Mouse (Mus musculus): Measurements from ENCODE around the gene Brca1.
"Not testable (repeated sequence)": the region's sequence is repeated elsewhere in the genome, so short reads cannot be mapped to it uniquely, and the experiment has no call there.

Brca1 gene

DNA sequence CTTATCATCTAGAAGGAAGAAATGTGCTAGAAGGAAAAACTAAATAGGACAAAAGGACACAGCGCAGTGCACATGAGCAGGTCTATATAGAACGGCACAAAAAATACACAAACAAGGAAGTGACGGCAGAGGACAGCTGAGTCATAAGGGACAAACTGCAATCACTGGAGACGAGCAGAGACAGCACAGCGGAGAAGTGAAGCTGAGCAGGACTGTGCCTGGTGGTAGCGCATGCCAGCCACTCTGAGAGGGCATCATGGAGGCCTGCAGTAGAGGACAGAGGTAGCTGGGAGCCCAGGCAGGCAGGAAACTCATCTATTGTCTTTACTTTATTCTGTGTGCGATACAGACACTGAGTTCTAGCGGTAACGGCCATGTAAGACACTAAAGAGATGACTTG is 8.2 kb downstream of the Brca1 start:
- DNase-seq (ENCODE audit: low read depth, low spot score) = no peak

DNA sequence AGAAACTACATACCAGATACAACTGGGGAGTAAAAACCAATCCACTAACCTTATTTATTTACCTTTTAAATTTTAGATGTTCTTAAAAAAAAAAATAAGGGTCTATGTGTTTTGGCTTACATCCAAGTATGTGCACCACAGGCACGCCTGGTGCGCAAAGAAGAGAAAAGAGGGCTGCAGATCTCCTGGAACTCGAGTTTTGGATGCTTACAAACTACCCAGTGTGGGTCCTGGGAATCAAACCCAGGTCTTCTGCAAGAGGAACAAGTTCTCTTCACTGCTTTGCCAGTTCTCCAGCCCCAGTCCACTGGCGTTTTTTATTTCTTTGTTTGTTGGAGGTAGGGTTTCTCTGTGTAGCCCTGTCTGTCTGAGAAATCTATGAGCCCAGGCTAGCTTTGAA is 25.1 kb downstream of the Brca1 start:
- no peak for DNase-seq (ENCODE audit: low read depth, low spot score)

DNA sequence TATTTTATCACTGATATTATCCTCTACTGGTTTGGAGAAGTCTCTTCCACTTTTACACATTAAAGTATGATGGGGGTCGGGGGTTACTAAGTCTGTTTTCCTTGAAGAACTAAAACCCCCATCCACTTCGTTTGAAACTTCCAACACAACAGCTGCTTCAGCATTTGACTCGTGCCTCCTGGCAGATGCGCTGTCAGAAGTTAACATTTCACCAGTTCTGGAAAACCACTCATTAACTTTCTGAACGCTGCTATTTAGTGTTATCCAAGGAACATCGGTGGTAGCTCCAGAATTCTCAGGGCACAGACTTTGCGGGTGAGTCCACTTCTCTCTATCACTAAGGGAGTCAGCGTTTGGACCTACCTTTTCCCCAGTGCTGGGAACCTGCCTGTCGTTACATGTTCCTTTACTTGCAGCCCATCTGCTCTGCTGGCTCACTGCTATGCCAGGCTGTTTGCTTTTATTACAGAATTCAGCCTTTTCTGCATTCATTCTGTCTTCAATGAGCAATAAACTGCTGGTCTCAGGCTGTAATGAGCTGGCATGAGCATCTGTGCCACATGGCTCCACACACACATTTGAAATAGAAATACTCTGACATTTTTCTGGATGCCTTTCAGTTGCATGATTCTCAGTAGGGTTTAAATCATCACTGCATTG is 25.7 kb downstream of the Brca1 start:
- no peak for DNase-seq (ENCODE audit: low read depth, low spot score)

DNA sequence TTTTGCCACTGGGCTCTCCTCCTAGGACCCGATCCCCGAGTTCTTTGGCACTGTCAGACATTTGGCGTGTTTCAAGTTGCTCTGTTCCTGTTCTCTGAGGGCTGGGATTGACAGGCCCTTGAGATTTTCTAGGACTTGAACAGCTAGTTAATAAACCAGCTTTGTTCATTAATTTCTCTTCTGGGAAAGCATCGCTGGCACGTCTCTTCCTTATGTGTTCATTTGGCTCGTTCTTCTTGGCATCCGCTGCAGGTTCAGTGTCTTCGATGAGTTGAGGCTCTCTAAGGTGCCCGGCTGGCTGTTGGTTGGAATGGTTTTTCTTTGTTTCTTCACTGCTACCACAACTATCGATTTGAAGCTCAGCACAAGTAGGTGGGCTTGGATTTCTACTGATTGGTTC is 26.7 kb downstream of the Brca1 start:
- DNase-seq (ENCODE audit: low read depth, low spot score) = no peak

DNA sequence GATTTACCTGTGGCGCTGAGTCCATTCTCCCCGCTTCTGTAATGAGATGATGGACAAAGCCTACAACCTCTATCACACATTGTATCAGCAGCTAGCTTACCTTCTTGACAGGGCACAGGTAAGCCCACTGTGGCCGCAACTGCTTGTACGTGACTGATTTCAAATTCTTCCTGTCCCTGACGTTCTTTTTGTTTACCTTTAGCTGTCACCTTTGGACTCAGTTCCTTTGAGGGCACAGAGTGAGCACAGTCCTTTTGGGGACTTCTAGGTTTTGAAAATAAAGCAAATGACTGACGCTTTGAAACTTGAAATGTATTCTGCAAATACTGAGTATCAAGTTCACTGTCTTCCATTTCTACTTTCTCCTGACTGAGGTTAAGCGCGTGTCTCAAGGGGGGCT is 27.3 kb downstream of the Brca1 start:
- DNase-seq (ENCODE audit: low read depth, low spot score) = no peak

DNA sequence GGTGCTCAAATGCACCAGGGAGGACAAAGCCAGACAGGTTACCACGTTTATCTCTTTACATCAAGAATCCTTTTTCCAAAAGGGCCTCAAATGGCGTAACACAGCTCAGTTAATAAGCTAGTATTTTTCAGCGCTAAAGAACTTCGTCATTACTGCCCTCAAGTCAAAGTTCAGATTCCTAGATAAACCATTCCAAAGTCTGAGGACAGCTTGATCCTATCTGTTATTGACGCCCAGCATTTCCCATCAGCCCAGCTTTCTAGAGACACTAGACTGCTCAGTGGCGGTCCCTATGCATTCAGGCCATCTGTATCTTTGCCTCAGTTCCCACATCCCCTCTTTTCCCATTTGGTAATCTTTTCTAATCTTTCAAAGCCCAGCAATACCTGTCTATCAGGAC is 32.4 kb downstream of the Brca1 start:
- no peak for DNase-seq (ENCODE audit: low read depth, low spot score)

DNA sequence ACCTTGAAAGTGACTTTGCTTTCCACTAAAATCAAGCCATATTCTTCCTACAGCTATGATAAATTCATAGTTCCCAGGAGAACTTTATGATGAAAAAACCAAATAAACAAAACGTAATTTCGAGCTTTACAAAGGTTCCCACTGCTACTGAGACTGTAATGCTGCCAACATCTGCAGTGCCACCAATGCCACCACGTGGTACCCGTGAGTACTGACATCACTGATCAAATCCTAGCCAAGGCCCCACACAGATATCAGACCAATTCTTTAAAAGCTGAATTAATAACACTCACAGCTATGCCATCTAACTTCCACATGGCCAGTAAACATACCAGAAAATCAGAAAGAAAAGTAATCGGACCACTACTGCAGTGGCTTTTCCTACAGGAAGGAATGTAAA is 32.8 kb downstream of the Brca1 start:
- DNase-seq (ENCODE audit: low read depth, low spot score) = no peak

DNA sequence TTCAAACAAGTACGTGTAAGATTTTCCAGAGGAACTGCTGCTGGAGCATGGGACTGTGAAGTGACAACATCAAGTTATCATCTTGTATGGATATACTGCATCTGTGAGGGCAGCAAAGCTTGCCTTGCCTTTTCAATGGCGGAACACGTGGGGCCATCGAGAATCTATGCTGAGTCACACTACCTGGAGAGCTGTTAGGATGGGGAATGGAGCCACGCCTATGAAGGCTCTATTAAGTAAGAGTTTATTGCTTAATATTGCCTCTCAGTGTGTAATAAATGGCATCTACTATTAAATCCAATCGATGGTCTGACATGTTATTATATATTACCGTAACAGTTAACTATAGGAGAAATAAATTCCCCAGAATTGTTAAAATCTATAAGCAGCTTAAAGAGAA is 44.7 kb downstream of the Brca1 start:
- DNase-seq (ENCODE audit: low read depth, low spot score) = peak; percentile 44

DNA sequence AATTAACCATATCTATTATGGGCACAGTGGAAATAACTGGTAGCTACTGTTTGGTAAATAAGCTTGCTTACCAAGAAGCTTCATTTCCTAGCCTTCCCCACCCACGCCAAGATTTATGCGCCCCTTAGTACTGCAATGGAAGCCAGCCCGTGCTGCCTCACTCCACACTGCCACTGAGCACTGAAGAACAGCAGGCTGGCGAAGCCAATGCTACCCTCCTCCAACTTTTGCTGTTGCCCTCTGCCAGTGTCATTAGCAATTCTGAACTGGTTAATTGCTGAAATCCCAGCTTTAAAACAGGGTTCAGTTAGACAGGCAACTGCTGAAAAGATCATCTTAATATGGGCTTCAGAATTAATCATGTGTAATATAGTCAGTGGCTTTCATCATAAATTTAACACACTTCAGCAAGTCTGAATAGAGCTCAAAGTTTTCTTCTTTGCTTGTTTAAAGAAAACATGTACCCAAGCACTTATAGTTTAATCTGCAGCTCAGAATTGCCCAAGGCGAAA is 45.4 kb downstream of the Brca1 start:
- DNase-seq (ENCODE audit: low read depth, low spot score) = no peak

DNA sequence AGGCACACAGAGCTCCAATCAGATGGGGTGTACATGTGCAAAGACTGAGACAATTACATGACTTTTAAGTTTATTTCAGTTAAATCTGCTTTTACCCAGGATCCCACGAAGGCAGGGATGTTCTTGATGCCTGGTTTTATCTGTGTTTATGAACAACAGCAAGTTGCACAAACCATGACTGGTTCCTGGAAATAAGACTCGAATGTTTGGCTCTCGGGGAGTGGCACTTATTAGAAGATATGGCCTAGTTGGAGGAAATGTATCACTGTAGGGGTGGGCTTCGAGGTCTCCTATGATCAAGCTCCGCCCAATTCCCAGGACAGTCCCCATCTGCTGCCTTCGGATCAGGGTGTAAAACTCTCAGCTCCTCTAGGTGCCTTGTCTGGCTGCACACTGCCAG is 65.6 kb downstream of the Brca1 start:
- DNase-seq (ENCODE audit: low read depth, low spot score) = no peak

DNA sequence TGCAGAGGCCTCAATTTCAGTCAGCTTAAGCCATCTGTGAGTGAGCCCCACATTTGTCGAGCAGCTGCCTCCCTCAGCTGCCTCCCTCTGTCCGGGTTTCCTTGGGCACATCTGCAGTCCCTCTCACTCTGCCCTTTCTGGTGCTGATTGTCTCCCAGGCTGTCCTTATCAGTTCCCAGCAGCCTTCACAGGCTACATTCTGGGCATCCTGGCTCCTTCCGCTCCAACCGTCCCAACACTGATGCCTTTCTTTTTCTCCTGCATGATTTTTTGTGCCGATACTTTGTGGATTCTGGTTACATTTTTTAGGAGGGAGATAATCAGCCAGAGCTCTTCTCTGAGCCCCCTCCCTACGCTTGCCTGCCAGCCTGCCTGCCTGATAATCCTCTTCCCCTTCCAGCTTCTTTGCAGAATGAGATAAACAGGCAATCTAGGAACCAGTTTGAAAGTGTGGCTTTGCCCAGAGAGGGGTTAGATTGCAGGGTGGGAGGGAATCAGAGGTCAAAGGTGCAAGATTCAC is 66.2 kb downstream of the Brca1 start:
- no peak for DNase-seq (ENCODE audit: low read depth, low spot score)

DNA sequence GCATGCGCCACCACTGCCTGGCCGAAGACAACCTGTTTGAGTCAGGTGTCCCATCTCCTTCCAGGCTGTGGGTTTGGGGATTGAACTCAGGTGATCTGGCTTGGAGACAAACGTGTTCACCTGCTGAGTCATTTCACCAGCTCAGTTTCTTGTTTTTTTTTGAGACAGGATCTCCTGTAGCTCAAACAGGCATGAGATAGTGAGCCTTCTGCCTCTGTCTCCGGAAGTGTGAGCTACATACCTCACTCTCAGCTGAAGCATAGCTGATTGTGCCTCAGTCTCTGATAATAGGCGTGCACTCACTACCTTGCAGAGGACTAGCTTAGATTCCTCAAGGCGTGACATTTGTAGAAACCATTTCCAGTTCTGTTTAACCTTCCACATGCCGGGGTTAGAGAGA is 66.9 kb downstream of the Brca1 start:
- DNase-seq (ENCODE audit: low read depth, low spot score) = no peak

DNA sequence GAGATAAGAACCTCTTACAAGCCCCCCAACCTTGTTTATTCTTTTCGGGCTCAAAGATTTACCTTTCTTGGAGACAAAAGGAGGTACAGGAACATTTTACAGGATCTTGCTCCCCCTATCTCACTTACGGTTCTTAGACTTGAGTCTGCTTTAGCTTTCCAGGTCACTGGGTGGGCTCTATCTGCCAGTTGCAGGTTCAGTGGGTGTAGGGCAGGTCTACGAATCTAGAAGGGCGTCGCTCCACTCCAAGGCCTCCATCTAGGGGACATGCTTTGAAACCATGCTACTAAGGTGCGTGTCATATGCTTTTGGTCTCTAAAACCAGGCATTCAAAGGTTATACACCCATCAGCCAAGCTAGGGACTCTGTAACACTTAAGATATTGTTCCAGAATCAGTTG is 67.5 kb downstream of the Brca1 start:
- no peak for DNase-seq (ENCODE audit: low read depth, low spot score)

DNA sequence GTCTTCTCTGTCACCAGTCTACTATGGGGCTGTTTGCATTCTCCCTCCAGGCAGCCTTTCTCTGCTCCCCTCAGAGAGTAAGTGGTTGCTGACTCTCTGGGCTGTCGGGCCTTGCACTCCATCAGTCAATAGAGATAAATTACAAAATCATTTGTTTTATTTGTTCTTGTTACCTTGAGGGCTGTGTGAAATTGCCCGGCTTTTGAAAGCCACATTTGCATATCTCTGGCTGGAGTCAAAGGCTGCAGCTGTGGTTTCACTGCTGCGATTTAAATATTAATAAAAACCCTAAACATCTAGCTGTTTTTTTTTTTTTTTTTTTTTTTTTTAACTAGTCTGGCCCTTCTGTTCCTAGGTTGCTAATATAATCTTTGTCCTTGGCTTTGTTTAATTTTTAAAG is 68.0 kb downstream of the Brca1 start:
- no peak for DNase-seq (ENCODE audit: low read depth, low spot score)

DNA sequence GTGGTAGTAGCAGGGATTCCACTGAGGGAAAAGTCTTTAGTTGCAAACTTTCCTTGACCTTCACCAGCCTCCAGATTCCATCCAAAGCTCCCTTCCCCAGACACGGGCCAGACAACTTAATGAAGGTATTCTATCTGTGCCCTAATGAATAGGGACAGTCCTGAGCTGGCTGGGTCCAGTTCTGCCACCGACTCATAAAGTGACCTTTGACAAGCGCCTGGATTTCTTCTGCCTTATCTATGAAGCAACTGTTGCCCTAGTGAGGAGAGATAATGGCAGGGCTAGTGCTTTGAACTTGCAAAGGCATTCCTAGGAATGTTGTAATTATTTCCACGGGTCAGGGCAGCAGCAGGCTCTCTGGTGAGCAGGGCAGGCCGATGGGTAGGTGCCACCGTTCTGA is 70.8 kb downstream of the Brca1 start:
- no peak for DNase-seq (ENCODE audit: low read depth, low spot score)

DNA sequence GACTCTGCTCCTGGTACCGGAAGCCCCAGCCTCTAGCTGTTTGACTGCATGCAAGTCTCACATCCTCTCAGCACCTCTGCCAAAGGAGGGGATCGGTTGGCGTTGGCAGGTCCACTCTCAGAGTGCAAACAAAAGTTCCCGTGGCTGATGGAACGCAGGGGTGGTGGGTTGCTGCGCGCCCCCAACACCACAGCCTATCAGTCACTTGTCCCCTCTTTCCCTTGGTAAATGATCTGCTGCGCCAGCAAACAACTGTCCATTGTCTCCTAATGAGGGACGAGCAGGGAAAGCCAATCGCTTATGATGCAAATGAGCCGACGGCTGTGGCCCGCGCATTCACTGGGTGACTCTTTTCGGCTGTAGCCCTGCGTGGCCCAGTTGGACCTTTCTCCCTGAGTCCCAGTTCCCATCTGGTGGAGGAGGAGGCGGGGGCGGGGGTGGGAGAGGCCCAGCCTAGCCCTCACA is 72.6 kb downstream of the Brca1 start:
- DNase-seq (ENCODE audit: low read depth, low spot score) = peak; percentile 83

DNA sequence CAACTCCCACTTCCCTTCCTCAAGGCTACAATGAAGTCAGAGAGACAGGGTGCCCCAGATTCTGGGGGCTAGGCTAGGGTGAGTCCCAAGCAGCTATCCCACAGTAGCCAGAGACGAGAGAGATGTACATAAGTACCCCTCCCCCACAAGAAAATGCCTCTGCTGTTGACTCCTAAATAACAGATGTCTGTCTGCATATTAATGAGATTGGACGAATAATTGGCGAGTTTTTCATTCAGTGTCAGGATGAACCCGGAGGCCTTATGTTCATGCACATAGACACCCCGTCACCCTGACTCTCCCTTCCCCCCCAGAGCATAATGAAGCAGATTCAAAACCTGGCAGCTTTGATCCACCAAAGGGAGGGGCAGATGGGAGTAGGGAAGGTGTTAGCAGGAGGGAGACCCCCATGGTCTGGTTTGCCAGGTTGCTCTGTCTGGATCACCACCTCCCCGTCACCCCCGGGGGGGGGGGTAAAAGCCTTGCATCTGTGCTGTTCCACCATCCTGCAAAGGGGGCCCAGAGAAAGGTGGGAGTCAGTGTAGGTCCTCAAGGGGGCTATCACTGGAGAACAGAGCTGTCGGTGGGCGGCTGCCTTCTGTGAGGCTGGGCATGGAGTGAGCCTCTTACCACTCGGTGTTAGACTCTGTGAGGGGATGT is 74.1 kb downstream of the Brca1 start:
- no peak for DNase-seq (ENCODE audit: low read depth, low spot score)

DNA sequence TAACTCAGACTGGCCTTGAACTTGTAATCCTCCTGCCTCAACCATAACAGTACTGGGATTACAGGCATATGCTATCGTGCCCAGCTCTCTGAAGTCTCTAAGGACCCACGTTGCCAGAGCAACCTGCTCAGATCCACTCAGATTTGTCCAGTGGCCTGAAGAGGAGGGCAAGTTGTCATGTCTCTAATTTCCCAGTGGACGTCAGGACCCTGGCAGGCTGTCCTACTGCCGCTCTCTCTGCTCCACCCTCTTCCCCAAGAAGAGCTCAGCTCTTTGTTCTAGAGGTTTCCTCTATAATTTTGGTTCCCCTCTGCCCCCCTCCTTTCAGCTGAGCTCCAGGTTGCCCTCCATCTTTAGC is 74.6 kb downstream of the Brca1 start:
- no peak for DNase-seq (ENCODE audit: low read depth, low spot score)

DNA sequence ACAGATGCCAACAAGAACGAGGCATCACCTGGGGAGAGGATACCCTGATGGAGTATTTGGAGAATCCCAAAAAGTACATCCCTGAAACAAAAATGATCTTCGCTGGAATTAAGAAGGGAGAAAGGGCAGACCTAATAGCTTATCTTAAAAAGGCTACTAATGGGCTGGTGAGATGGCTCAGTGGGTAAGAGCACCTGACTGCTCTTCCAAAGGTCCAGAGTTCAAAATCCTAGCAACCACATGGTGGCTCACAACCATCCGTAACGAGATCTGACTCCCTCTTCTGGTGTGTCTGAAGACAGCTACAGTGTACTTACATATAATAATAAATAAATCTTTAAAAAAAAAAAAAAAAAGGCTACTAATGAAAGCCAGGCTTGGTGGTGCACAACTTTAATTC is 75.4 kb downstream of the Brca1 start:
- DNase-seq (ENCODE audit: low read depth, low spot score) = not testable (repeated sequence)

DNA sequence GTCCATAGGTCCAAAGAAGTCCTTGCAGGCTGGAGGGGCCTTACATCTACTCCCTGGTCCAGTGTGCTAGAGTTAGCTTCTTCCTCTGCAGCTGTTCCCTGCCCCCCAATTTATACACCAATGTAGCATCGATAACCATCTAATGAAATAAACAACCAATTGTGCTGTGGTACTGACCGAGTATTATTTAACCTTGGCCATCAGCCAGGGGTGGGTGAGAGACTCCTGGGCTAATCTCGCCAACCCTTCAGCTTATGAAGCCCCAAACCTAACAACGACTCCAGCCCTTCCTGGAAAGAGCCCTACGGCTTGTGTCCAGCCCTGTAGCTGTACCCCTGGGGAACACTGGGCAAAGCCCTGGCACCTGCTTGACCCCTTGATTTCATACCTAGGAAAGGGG is 77.5 kb downstream of the Brca1 start:
- DNase-seq (ENCODE audit: low read depth, low spot score) = no peak

DNA sequence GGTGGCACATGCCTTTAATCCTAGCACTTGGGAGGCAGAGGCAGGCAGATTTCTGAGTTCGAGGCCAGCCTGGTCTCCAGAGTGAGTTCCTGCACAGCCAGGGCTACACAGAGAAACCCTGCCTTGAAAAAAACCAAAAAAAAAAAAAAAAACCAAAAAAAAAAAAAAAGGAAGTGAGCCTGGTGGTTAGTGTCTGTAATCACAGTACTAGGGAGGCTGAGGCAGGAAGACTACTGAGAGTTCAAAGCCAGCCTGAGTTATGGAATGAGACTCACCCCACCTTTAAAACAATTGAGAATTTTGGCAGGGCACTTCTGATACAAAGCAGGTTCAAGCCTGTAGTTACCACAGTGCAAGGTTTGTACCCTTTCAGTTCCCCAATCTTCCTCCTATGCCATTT is 78.1 kb downstream of the Brca1 start:
- DNase-seq (ENCODE audit: low read depth, low spot score) = not testable (repeated sequence)

DNA sequence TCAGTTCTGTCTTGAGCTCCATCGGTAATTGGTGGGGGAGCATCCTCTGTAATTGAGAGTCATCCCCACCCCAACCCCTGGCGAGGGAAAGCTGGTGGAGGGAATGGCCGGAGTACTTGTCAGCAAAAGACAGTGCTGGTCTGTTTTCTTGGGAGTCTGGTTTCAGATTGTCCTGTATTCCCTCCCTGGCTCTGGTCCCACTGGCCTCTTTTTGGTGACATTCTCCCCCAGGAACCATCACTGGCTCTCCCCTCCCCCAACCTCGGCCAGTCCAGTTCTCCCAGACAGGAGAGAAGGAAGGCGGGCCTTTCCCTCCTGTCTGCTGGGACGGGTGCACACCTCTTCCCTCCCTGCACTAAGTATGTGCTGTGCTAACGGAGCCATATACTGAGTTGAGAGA is 79.4 kb downstream of the Brca1 start:
- no peak for DNase-seq (ENCODE audit: low read depth, low spot score)

DNA sequence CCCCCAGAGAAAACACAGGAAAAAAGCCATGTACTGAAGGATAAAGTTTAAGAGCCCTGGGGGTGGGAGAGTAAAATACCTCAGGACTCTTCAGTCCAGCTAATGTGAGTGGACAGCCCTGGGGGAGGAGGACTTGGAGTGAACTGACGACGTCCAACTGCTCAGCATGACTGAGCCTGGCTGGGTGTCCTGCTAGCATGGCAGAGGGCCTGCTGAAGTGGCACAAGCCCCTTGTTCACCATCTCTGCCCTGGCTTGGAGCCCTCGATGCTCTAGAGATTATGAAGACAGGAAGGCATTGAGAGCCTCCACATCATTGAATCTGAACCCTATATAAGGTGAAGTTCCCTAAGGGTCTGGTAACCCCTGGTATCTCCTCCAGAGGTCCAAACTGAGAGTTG is 79.8 kb downstream of the Brca1 start:
- DNase-seq (ENCODE audit: low read depth, low spot score) = no peak
